Mouse (Mus musculus) erythroblast, embryonic 14.5 days (primary cell): ENCODE results near the gene Immp2l.

Experiments
- GATA1 ChIP-seq: IDR thresholded peaks from 2 replicates; pipeline ENCODE4 v1.6.1; 2012; ENCODE audit warnings: low read length, inconsistent platforms, mixed read lengths
- TAL1 ChIP-seq: IDR thresholded peaks from 3 replicates; pipeline ENCODE4 v1.6.1; 2012; ENCODE audit warnings: low read length, inconsistent platforms, mixed read lengths

GRCm38 (mm10) chr12:41182856-41183255, 159.0 kb downstream of the Immp2l start:
- no peak for TF ChIP-seq TAL1
- TF ChIP-seq GATA1, result no peak
